Mouse (Mus musculus) liver, embryonic 15.5 days (tissue): Measurements from ENCODE around the gene Ckm. TPM values are rescaled to one million over a fixed set of nuclear protein-coding genes. Genes with fewer than 3 reads are reported as not detected.

Experiments
- ATAC-seq: fragments of 200-750 bp; cut with Nextera tagmentation; 2 replicates; pipeline ENCODE4 v1.8.0; 2017; ENCODE audit warnings: moderate number of reproducible peaks, mild to moderate bottlenecking, moderate library complexity; ENCODE audit not compliant: insufficient read depth
- H3K27ac ChIP-seq: fragments of 300-500 bp; sonication (generic); replicated peaks from 2 replicates; pipeline ENCODE4 v1.5.1; 2015; ENCODE audit warnings: mild to moderate bottlenecking, inconsistent platforms
- H3K27me3 ChIP-seq: fragments of 300-500 bp; sonication (generic); 2 replicates; pipeline ENCODE4 v1.6.1; 2015; ENCODE audit warnings: mild to moderate bottlenecking, inconsistent platforms
- H3K36me3 ChIP-seq: fragments of 300-500 bp; sonication (generic); replicated peaks from 2 replicates; pipeline ENCODE4 v1.6.1; 2015; ENCODE audit warnings: moderate library complexity, mild to moderate bottlenecking, inconsistent platforms
- H3K4me1 ChIP-seq: fragments of 300-500 bp; sonication (generic); replicated peaks from 2 replicates; pipeline ENCODE4 v1.6.1; 2015; ENCODE audit warnings: inconsistent platforms
- H3K4me2 ChIP-seq: fragments of 300-500 bp; sonication (generic); 2 replicates; pipeline ENCODE4 v1.6.1; 2015; ENCODE audit warnings: moderate library complexity, mild to moderate bottlenecking, inconsistent platforms
- H3K4me3 ChIP-seq: fragments of 300-500 bp; sonication (generic); replicated peaks from 2 replicates; pipeline ENCODE4 v1.5.1; 2015; ENCODE audit warnings: mild to moderate bottlenecking, inconsistent platforms
- H3K9ac ChIP-seq: fragments of 300-500 bp; sonication (generic); 2 replicates; pipeline ENCODE4 v1.6.1; 2015; ENCODE audit warnings: moderate library complexity, mild to moderate bottlenecking, inconsistent platforms
- H3K9me3 ChIP-seq: fragments of 300-500 bp; sonication (generic); replicated peaks from 2 replicates; pipeline ENCODE4 v1.6.1; 2016; ENCODE audit warnings: inconsistent platforms
- WGBS: fragments of 180-500 bp; shearing (Covaris S2); methylation state at CpG from one replicate; pipeline ENCODE4 v1.1.7; 2015; ENCODE audit warnings: mixed read lengths; ENCODE audit not compliant: insufficient replicate concordance; 5-methylcytosine and 5-hydroxymethylcytosine counted together
- polyA plus RNA-seq: library from polyadenylated mRNA; unstranded; fragments of >200 nt; fragmentation: Nextera tagmentation; extraction: Ambion mirVana; gene quantifications from 2 replicates; pipeline ENCODE4 v1.2.1, GENCODE M21; 2015

Ckm gene
- polyA plus RNA-seq, 1 experiment from 2014 or later = 49.9 TPM

DNA sequence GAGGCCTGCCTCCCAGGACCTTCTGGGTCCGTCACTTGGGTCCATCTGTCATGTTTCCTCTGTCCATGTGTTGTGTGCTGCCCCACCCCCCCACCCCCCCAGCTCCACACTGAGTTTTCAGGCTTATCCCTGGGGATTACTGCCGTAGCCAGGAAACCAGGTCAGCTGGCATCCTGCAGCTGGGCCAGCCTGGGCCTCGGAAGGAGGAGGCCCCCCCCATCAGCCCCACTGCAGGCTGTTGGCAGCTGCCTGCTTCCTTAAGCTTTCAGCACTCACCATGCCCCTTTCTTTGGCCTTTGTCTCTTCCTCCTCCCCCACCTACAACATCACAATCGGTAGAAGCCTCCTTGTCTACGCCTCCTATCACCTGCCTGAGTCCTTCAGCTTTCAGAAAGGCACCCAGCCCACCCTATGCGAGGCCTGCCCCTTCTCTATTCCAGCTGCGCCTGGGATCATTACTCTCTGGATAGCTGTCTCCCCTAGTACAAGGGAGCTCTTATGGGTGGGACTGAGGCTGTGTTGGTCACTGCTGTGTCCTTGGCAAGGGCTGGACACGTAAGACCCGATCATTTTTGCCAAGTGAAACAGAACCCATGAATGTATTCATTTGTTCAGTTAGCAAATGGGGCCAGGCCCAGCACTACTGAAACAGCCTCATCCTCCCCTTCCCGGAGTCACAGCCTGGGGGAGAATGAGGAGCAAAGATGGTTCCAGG lies 15.7 kb upstream of the Ckm start:
- no peak overlapping the region for H3K9ac ChIP-seq
- no peak overlapping the region for H3K4me3 ChIP-seq
- no peaks in the 10 kb centered on the region for H3K9me3 ChIP-seq
- no peak for ATAC-seq
- H3K4me1 ChIP-seq = 0 out of 2 replicates have a peak, but pooled peaks cover 8% of the 10 kb centered on the region
- no peak overlapping the region for H3K4me2 ChIP-seq
- 75% methylated on average over 10 of the region's 10 CpGs for WGBS
- peaks cover 92% of the 10 kb centered on the region for H3K36me3 ChIP-seq
- no peaks in the 10 kb centered on the region for H3K27me3 ChIP-seq
- no peak overlapping the region for H3K27ac ChIP-seq

DNA sequence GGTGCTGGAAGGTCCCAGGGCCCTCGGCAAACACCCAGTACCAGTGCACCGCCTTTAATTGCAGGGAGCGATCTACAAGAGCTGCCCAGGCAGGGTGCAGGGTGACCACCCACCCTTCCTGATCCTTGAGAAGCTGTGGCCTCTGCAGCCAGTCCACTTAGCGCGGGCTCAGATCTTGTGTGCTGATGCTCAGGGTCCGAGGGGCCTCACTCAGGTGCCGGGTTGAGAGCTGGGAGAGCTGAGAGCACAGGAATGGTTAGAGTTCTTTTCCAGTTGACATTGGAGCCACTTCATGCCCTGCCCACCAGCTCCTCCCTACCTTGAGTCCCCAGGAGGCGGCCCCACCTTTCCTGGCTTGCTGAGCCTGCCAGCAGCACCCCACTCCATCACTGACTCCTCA lies 10.1 kb upstream of the Ckm start:
- no peak overlapping the region for H3K4me2 ChIP-seq
- H3K4me3 ChIP-seq = no peak overlapping the region
- H3K36me3 ChIP-seq = peaks cover 58% of the 10 kb centered on the region
- no peak overlapping the region for H3K9ac ChIP-seq
- no peaks in the 10 kb centered on the region for H3K9me3 ChIP-seq
- peaks cover 8% of the 10 kb centered on the region for H3K27me3 ChIP-seq
- H3K27ac ChIP-seq = no peak overlapping the region
- WGBS = 85% methylated on average over 8 of the region's 8 CpGs
- ATAC-seq = no peak
- peaks cover 4% of the 10 kb centered on the region; the same call in 1 of the 2 replicates for H3K4me1 ChIP-seq

GRCm38 (mm10) chr7:19399496-19400280 lies 4.9 kb upstream of the Ckm start:
- peaks cover 21% of the 10 kb centered on the region for H3K4me1 ChIP-seq
- no peak overlapping the region for H3K27ac ChIP-seq
- 4% methylated on average over 27 of the region's 27 CpGs for whole genome bisulfite sequencing
- no peak for ATAC-seq
- H3K36me3 ChIP-seq = peaks cover 7% of the 10 kb centered on the region
- H3K9me3 ChIP-seq = no peaks in the 10 kb centered on the region; the same call in 1 of the 2 replicates
- H3K9ac ChIP-seq = no peak overlapping the region
- peaks cover 58% of the 10 kb centered on the region for H3K27me3 ChIP-seq
- peak overlapping the region; percentile 55 for H3K4me2 ChIP-seq
- peak overlapping the region; percentile 25; the same call in 1 of the 2 replicates for H3K4me3 ChIP-seq

- H3K36me3 ChIP-seq = no peaks in the 10 kb centered on the region
- H3K9me3 ChIP-seq = no peaks in the 10 kb centered on the region; the same call in 1 of the 2 replicates
- H3K27ac ChIP-seq = no peak overlapping the region
- no peak overlapping the region for H3K9ac ChIP-seq
- ATAC-seq = no peak
- no peak overlapping the region for H3K4me3 ChIP-seq
- H3K4me2 ChIP-seq = no peak overlapping the region
- peaks cover 27% of the 10 kb centered on the region for H3K4me1 ChIP-seq
- WGBS = 58% methylated on average over 4 of the region's 4 CpGs
- H3K27me3 ChIP-seq = peaks cover 71% of the 10 kb centered on the region
Measured at GRCm38 (mm10) chr7:19400946-19401345, 3.6 kb upstream of the Ckm start.

DNA sequence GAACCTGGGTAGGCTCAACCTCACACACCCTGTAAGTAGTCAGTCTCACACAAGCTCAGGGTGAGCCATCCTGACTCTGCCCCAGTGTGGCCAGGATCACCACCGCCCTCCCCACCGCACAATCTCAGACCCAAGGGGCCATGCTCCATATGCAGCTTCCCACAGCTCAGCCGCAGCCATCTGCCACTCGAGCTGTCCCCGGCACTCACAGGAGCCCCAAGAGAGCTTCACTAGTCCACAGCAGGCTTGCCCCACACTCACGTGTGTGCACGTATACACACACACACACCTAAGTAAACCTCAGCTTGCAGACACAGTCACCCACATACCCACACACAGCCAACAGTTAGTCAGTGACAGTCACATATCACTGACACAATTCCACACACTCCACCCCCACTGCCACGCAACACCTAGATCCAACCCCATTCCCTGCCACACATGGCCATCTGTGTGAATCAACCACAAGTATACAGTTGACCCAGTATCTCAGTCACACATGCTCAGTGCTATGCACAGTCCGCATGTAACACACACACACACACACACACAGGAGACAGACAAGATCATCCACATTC lies 2.0 kb upstream of the Ckm start:
- WGBS = 59% methylated on average over 9 of the region's 9 CpGs
- Histone ChIP-seq H3K36me3 (no peaks in the 10 kb centered on the region), H3K27me3 (peaks cover 76% of the 10 kb centered on the region), H3K4me2 (no peak overlapping the region), H3K4me3 (no peak overlapping the region), H3K9me3 (no peaks in the 10 kb centered on the region; the same call in 1 of the 2 replicates), H3K9ac (no peak overlapping the region), H3K27ac (no peak overlapping the region), H3K4me1 (peaks cover 27% of the 10 kb centered on the region)
- ATAC-seq = no peak

- peak within 1 kb of the TSS; percentile 81 for H3K4me2 ChIP-seq
- under 1% methylated on average over 62 of the region's 62 CpGs for WGBS
- H3K27me3 ChIP-seq = peaks cover 79% of the 10 kb centered on the region
- peak within 1 kb of the TSS; percentile 15; the same call in 1 of the 2 replicates for H3K9ac ChIP-seq
- H3K4me1 ChIP-seq = peaks cover 27% of the 10 kb centered on the region
- H3K36me3 ChIP-seq = no peaks in the 10 kb centered on the region
- ATAC-seq = peak; percentile 65
- peak within 1 kb of the TSS; percentile 55 for H3K4me3 ChIP-seq
- H3K9me3 ChIP-seq = no peaks in the 10 kb centered on the region; the same call in 1 of the 2 replicates
- H3K27ac ChIP-seq = no peak within 1 kb of the TSS
Measured at GRCm38 (mm10) chr7:19403731-19404296, 762 bp upstream of the Ckm start, which contains the start of gene Klc3. Gene Klc3 (minus strand): TSS chr7:19404104.

- peak overlapping the region; percentile 49 for H3K4me2 ChIP-seq
- no peaks in the 10 kb centered on the region; the same call in 1 of the 2 replicates for H3K9me3 ChIP-seq
- no peak overlapping the region for H3K4me3 ChIP-seq
- no peak overlapping the region for H3K27ac ChIP-seq
- 2% methylated on average over 19 of the region's 19 CpGs for WGBS
- no peaks in the 10 kb centered on the region for H3K36me3 ChIP-seq
- H3K27me3 ChIP-seq = peaks cover 72% of the 10 kb centered on the region
- no peak overlapping the region for H3K9ac ChIP-seq
- peaks cover 18% of the 10 kb centered on the region for H3K4me1 ChIP-seq
- peak; percentile 30; the same call in 1 of the 2 replicates for ATAC-seq
Measured at GRCm38 (mm10) chr7:19405417-19405816, 841 bp downstream of the Ckm start.

- H3K4me2 ChIP-seq = no peak overlapping the region
- 32% methylated on average over 6 of the region's 6 CpGs for WGBS
Measured at GRCm38 (mm10) chr7:19409753-19410152, 5.2 kb downstream of the Ckm start.

GRCm38 (mm10) chr7:19410766-19411344 lies 6.3 kb downstream of the Ckm start:
- Histone ChIP-seq H3K9ac (no peak overlapping the region), H3K4me1 (peaks cover 1% of the 10 kb centered on the region), H3K27ac (no peak overlapping the region), H3K4me3 (no peak overlapping the region), H3K27me3 (peaks cover 38% of the 10 kb centered on the region), H3K36me3 (no peaks in the 10 kb centered on the region), H3K4me2 (no peak overlapping the region), H3K9me3 (no peaks in the 10 kb centered on the region)
- 69% methylated on average over 11 of the region's 11 CpGs for WGBS
- no peak for ATAC-seq

More at GRCm38 (mm10) chr7:19409753-19410152, 5.2 kb downstream of the Ckm start:
- H3K36me3 ChIP-seq = no peaks in the 10 kb centered on the region
- no peak overlapping the region for H3K4me3 ChIP-seq
- ATAC-seq = no peak
- H3K9me3 ChIP-seq = no peaks in the 10 kb centered on the region
- H3K4me1 ChIP-seq = peaks cover 6% of the 10 kb centered on the region
- H3K27ac ChIP-seq = no peak overlapping the region
- H3K9ac ChIP-seq = no peak overlapping the region
- H3K27me3 ChIP-seq = peaks cover 38% of the 10 kb centered on the region

GRCm38 (mm10) chr7:19411783-19412182 lies 7.2 kb downstream of the Ckm start:
- H3K27me3 ChIP-seq = peaks cover 41% of the 10 kb centered on the region
- ATAC-seq = no peak
- H3K9ac ChIP-seq = no peak overlapping the region
- H3K4me1 ChIP-seq = no peaks in the 10 kb centered on the region
- 69% methylated on average over 5 of the region's 5 CpGs for WGBS
- H3K9me3 ChIP-seq = no peaks in the 10 kb centered on the region
- H3K36me3 ChIP-seq = no peaks in the 10 kb centered on the region
- no peak overlapping the region for H3K4me3 ChIP-seq
- no peak overlapping the region for H3K27ac ChIP-seq
- H3K4me2 ChIP-seq = no peak overlapping the region
